Mouse (Mus musculus) CD8-positive naive resting alpha-beta T cell, adult 2 months (primary cell): ENCODE data around the gene Rai1.

ENCODE experiments used
- DNase-seq, 2 experiments: peaks; one replicate each; pipeline ENCODE4 v3.0.0; 2022; ENCODE audit warnings: low read depth in 2 of 2, low spot score in 2 of 2

Gene Rai1

GRCm38 (mm10) chr11:60188275-60188853 lies 83.6 kb downstream of the Rai1 start:
- no peak for DNase-seq

- DNase-seq = no peak
These were observed 84.8 kb downstream of the Rai1 start for GRCm38 (mm10) chr11:60189501-60190040.

GRCm38 (mm10) chr11:60190055-60190641 lies 85.3 kb downstream of the Rai1 start:
- no peak for DNase-seq

GRCm38 (mm10) chr11:60192534-60192933 lies 87.7 kb downstream of the Rai1 start:
- DNase-seq = no peak

- DNase-seq = no peak
These were observed 88.7 kb downstream of the Rai1 start for GRCm38 (mm10) chr11:60193556-60193955.

- peak; percentile 48 to 52 for DNase-seq
These were observed 90.3 kb downstream of the Rai1 start for GRCm38 (mm10) chr11:60195108-60195507.

GRCm38 (mm10) chr11:60196344-60196743 lies 91.5 kb downstream of the Rai1 start:
- DNase-seq = no peak

GRCm38 (mm10) chr11:60197998-60198619 lies 93.3 kb downstream of the Rai1 start:
- DNase-seq = no peak

- no peak for DNase-seq
These were observed 93.8 kb downstream of the Rai1 start for GRCm38 (mm10) chr11:60198651-60199050.

- peak; percentile 85 to 93 for DNase-seq
These were observed 94.9 kb downstream of the Rai1 start for GRCm38 (mm10) chr11:60199702-60200184.

GRCm38 (mm10) chr11:60200384-60200783 lies 95.6 kb downstream of the Rai1 start:
- no peak for DNase-seq

- DNase-seq = no peak
These were observed 98.2 kb downstream of the Rai1 start for GRCm38 (mm10) chr11:60202710-60203638.

- DNase-seq = no peak
These were observed 100.2 kb downstream of the Rai1 start for GRCm38 (mm10) chr11:60205026-60205425.

GRCm38 (mm10) chr11:60206207-60206606 lies 101.4 kb downstream of the Rai1 start:
- no peak for DNase-seq

GRCm38 (mm10) chr11:60208201-60208600 lies 103.4 kb downstream of the Rai1 start:
- DNase-seq = no peak

GRCm38 (mm10) chr11:60208712-60209111 lies 103.9 kb downstream of the Rai1 start:
- no peak for DNase-seq

- no peak for DNase-seq
These were observed 104.6 kb downstream of the Rai1 start for GRCm38 (mm10) chr11:60209217-60209932.

GRCm38 (mm10) chr11:60209933-60210249 lies 105.1 kb downstream of the Rai1 start:
- DNase-seq = no peak

GRCm38 (mm10) chr11:60210305-60210724 lies 105.5 kb downstream of the Rai1 start:
- peak; percentile 92 for DNase-seq

- DNase-seq = no peak
These were observed 106.3 kb downstream of the Rai1 start for GRCm38 (mm10) chr11:60211152-60211551.

GRCm38 (mm10) chr11:60211761-60212160 lies 106.9 kb downstream of the Rai1 start:
- no peak for DNase-seq
